Mouse (Mus musculus) liver, embryonic 12.5 days (tissue): Measurements from ENCODE around the gene Znhit6. TPM values are rescaled to one million over a fixed set of nuclear protein-coding genes. Genes with fewer than 3 reads are reported as not detected.
A peak's percentile ranks its signal among the peaks of the same experiment; 100 is the strongest.

Experiments
- ATAC-seq: fragments of 200-750 bp; cut with Nextera tagmentation; 2 replicates; pipeline ENCODE4 v1.8.0; 2017; ENCODE audit warnings: moderate number of reproducible peaks, mild to moderate bottlenecking, moderate library complexity
- H3K27ac ChIP-seq: fragments of 300-500 bp; sonication (generic); 2 replicates; pipeline ENCODE4 v1.5.1; 2016; ENCODE audit warnings: mild to moderate bottlenecking
- H3K27me3 ChIP-seq: fragments of 300-500 bp; sonication (generic); replicated peaks from 2 replicates; pipeline ENCODE4 v1.6.1; 2016; ENCODE audit warnings: mild to moderate bottlenecking, moderate library complexity
- H3K36me3 ChIP-seq: fragments of 300-500 bp; sonication (generic); 2 replicates; pipeline ENCODE4 v1.6.1; 2016; ENCODE audit warnings: mild to moderate bottlenecking, moderate library complexity
- H3K4me1 ChIP-seq: fragments of 300-500 bp; sonication (generic); 2 replicates; pipeline ENCODE4 v1.6.1; 2016
- H3K4me2 ChIP-seq: fragments of 300-500 bp; sonication (generic); 2 replicates; pipeline ENCODE4 v1.6.1; 2016; ENCODE audit warnings: mild to moderate bottlenecking, moderate library complexity
- H3K4me3 ChIP-seq: fragments of 300-500 bp; sonication (generic); 2 replicates; pipeline ENCODE4 v1.5.1; 2016; ENCODE audit warnings: mild to moderate bottlenecking, moderate library complexity
- H3K9ac ChIP-seq: fragments of 300-500 bp; sonication (generic); 2 replicates; pipeline ENCODE4 v1.6.1; 2016; ENCODE audit warnings: mild to moderate bottlenecking, moderate library complexity
- H3K9me3 ChIP-seq: fragments of 300-500 bp; sonication (generic); replicated peaks from 2 replicates; pipeline ENCODE4 v1.6.1; 2016; ENCODE audit warnings: mild to moderate bottlenecking, moderate library complexity
- WGBS: fragments of 180-500 bp; shearing (Covaris S2); methylation state at CpG from one replicate; pipeline ENCODE4 v1.1.7; 2016; ENCODE audit not compliant: insufficient replicate concordance; 5-methylcytosine and 5-hydroxymethylcytosine counted together
- polyA plus RNA-seq: library from polyadenylated mRNA; unstranded; fragments of >200 nt; fragmentation: Nextera tagmentation; extraction: Ambion mirVana; gene quantifications from 2 replicates; pipeline ENCODE4 v1.2.1, GENCODE M21; 2016

Znhit6 gene
- polyA plus RNA-seq: 25.7 and 26.1 TPM in 2 replicates

DNA sequence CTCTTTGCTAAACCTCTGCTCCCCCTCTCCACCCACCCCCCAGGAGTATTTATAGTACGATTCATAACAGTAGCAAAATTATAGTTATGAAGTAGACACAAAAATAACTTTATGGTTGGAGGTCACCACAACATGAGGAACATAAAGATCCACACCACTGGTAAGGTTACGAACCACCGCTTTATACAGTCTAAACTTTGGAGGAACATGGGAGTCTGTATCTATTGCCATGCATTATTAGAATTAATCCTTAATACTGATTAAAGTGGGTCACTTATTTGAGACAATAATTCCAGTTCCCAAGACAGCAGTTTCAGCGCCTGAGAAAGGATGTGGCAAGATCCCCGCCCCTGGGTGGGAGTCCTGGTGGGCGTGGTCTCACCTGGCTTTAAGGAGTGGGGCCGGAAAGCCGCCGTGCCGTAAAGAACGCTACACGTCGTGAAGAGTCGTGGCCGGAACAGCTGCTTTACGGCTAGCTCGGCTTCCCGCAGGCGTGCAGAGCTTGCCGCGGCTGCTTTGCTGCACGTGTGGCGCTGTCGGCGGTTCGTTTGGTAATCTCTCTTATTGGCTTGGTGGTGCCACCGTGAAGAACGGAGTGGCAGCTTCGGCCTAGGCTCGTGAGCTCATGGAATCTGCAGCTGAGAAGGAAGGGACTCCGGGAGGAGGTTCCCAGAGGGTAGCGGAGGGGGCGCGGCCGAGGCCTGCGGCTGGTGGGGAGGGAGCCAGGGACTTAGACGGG, at the start of gene Znhit6:
Znhit6 (plus strand) TSS at position 463 of the 739 bp plus-strand sequence.
- 6% methylated on average over 37 of the region's 37 CpGs for WGBS
- H3K27ac ChIP-seq: peak within 1 kb of the TSS; percentile 46; the same call in 1 of the 2 replicates
- H3K36me3 ChIP-seq: peaks cover 31% of the 10 kb centered on the region
- ATAC-seq: peak; percentile 87
- no peaks in the 10 kb centered on the region for H3K27me3 ChIP-seq
- peak within 1 kb of the TSS; percentile 68 for H3K9ac ChIP-seq
- H3K9me3 ChIP-seq: no peaks in the 10 kb centered on the region
- peak within 1 kb of the TSS; percentile 77 for H3K4me2 ChIP-seq
- H3K4me1 ChIP-seq: peaks cover 29% of the 10 kb centered on the region
- H3K4me3 ChIP-seq: peak within 1 kb of the TSS; percentile 75

DNA sequence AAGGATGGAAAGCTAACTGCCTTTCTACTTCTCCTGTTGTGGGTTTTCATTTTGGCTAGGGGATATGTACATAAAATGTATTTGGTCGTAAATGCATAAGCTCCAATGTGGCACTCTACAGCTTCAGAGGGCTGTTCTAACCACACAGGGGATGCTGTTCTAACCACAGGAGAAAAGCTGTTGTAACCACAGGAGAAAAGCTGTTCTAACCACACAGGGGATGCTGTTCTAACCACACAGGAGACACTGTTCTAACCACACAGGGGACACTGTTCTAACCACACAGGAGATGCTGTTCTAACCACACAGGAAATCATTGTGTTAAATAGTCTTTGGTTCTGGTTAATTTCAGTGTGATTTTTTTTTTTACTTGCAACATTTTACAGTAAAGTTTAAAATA, 38.1 kb upstream of the Znhit6 start:
- ATAC-seq: no peak
- H3K27ac ChIP-seq: no peak overlapping the region
- WGBS: 26% methylated on average over 1 of the region's 1 CpGs
- H3K9ac ChIP-seq: no peak overlapping the region
- H3K36me3 ChIP-seq: no peaks in the 10 kb centered on the region
- H3K4me1 ChIP-seq: no peaks in the 10 kb centered on the region
- no peaks in the 10 kb centered on the region for H3K9me3 ChIP-seq
- H3K4me3 ChIP-seq: no peak overlapping the region
- H3K4me2 ChIP-seq: no peak overlapping the region
- H3K27me3 ChIP-seq: no peaks in the 10 kb centered on the region

DNA sequence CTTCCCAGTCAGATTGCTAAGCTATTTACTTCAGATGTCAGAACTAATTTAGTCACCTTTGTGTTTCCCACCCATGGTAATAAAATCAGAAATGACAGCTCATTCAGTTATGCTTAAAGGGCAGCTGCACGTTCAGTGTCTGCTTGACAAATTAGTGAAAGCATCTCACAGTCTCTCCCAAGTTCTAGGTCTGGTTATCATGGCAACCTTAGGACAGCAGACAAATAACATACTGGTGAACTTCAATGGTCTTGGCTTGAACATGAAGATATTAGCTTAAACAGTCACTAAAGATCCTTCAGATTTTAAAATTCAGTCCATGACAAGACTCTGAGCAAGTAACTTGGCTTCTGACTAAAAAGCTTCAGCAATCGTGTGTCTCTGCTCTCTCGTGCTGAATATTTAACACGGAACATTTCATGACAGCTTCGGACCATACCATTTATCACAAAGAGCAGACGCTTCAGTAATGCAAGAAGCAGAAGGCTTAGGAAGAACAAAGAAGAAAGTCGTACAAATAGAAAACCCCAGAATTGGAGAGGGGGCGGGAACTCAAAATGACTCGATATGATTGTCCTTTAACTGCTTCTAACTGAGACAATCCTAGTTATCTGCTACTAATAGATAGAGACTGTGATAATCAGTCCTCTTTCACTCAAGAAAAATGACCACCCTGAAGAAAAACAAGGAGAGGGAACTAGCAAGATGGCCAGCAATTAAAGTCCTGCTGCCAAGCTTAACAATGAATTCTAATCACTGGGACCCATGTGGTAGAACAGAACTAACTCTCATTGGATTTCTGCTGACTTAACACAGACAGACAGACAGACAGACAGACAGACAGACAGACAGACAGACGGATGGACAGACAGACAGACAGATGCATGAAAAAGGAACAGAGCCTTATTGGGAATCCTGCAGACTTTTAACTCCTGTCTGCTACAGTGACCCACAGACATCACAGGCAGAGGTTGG, 27.3 kb upstream of the Znhit6 start:
- WGBS: 70% methylated on average over 10 of the region's 10 CpGs
- Histone ChIP-seq H3K9ac (no peak overlapping the region), H3K9me3 (no peaks in the 10 kb centered on the region), H3K36me3 (no peaks in the 10 kb centered on the region), H3K4me2 (no peak overlapping the region), H3K4me1 (no peaks in the 10 kb centered on the region), H3K27ac (no peak overlapping the region), H3K4me3 (no peak overlapping the region), H3K27me3 (no peaks in the 10 kb centered on the region)
- no peak for ATAC-seq

GRCm38 (mm10) chr3:145550216-145550615, 25.8 kb upstream of the Znhit6 start:
- Histone ChIP-seq H3K4me3 (no peak overlapping the region), H3K9ac (no peak overlapping the region), H3K4me1 (no peaks in the 10 kb centered on the region), H3K4me2 (no peak overlapping the region), H3K9me3 (no peaks in the 10 kb centered on the region), H3K36me3 (no peaks in the 10 kb centered on the region), H3K27me3 (no peaks in the 10 kb centered on the region), H3K27ac (no peak overlapping the region)
- 59% methylated on average over 3 of the region's 3 CpGs for WGBS
- ATAC-seq: no peak

GRCm38 (mm10) chr3:145554388-145554787, 21.6 kb upstream of the Znhit6 start:
- WGBS: 53% methylated on average over 2 of the region's 2 CpGs
- no peak overlapping the region for H3K9ac ChIP-seq
- ATAC-seq: no peak
- no peaks in the 10 kb centered on the region for H3K27me3 ChIP-seq
- no peaks in the 10 kb centered on the region for H3K36me3 ChIP-seq
- no peaks in the 10 kb centered on the region for H3K4me1 ChIP-seq
- H3K27ac ChIP-seq: no peak overlapping the region
- H3K4me2 ChIP-seq: no peak overlapping the region
- H3K4me3 ChIP-seq: no peak overlapping the region
- H3K9me3 ChIP-seq: no peaks in the 10 kb centered on the region

DNA sequence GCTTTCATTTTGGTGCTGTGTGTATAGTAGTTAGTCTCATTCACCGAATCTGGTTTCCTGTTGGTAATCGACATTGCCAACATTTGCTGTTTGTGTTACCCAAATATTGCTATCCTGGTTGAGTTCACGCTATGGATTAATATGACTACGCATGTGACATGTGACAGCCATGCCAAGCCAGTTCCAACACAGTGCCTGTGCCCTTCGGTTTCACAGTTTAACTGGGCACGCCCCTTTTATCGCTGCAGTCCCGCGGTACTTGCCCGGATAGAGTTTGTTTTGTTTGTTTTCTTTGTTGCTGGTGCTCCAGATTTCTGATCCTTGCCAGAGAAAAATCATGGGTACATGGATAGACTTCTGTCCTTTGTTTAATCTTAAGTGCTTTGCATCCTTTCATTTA, 19.8 kb upstream of the Znhit6 start:
- Histone ChIP-seq H3K36me3 (no peaks in the 10 kb centered on the region), H3K27me3 (no peaks in the 10 kb centered on the region), H3K4me3 (no peak overlapping the region), H3K27ac (no peak overlapping the region), H3K9me3 (no peaks in the 10 kb centered on the region), H3K4me1 (no peaks in the 10 kb centered on the region), H3K4me2 (no peak overlapping the region), H3K9ac (no peak overlapping the region)
- WGBS: 81% methylated on average over 10 of the region's 10 CpGs
- no peak for ATAC-seq

DNA sequence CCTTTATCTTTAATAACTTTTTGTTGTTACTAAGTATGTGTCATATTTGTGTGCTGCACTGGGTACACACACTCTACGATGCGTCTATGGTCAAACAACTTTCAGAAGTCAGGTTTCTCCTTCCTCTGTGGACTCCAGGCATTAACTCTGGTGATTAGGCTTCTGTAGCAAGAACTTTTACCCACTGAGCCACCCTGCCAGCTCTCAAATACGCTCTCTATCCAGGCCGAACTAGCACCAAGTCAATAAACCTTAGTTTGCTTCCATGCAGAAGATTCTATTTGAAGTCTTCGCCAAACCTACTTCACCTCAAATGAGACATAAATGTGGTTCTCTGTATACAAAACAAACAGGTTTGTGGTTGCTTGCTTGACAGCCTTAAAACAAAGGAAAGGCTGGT, 16.3 kb upstream of the Znhit6 start:
- H3K27ac ChIP-seq: no peak overlapping the region
- H3K27me3 ChIP-seq: no peaks in the 10 kb centered on the region
- WGBS: 74% methylated on average over 5 of the region's 5 CpGs
- 0 out of 2 replicates have a peak, but pooled peaks cover 7% of the 10 kb centered on the region for H3K9me3 ChIP-seq
- H3K4me1 ChIP-seq: no peaks in the 10 kb centered on the region
- H3K4me2 ChIP-seq: no peak overlapping the region
- ATAC-seq: no peak
- H3K4me3 ChIP-seq: no peak overlapping the region
- H3K9ac ChIP-seq: no peak overlapping the region
- H3K36me3 ChIP-seq: no peaks in the 10 kb centered on the region

- Histone ChIP-seq H3K27ac (no peak overlapping the region), H3K36me3 (no peaks in the 10 kb centered on the region), H3K4me1 (no peaks in the 10 kb centered on the region), H3K9ac (no peak overlapping the region), H3K9me3 (0 out of 2 replicates have a peak, but pooled peaks cover 7% of the 10 kb centered on the region), H3K4me3 (no peak overlapping the region), H3K27me3 (no peaks in the 10 kb centered on the region), H3K4me2 (no peak overlapping the region)
- no peak for ATAC-seq
- WGBS: 72% methylated on average over 4 of the region's 4 CpGs
These were observed 15.9 kb upstream of the Znhit6 start for GRCm38 (mm10) chr3:145560117-145560516.

DNA sequence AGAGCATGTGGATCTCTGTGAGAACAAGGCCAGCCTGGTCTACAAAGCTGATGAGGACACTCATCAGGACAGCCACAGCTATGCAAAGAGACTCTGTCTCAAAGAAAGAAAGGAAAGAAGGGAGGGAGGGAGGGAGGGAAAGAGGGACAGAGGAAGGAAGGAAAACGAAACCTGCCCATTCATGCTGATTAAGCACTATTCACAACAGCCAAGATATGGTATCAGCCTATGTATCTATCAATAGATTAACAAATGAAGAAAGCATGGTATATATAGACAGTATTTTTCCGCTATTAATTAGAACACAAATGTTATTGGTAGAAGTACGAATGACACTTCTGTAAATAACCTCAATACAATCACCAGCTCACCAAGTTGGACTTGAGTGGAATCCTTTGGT, 1.5 kb upstream of the Znhit6 start:
- no peaks in the 10 kb centered on the region for H3K27me3 ChIP-seq
- no peak overlapping the region for H3K9ac ChIP-seq
- H3K4me2 ChIP-seq: no peak overlapping the region
- H3K36me3 ChIP-seq: peaks cover 18% of the 10 kb centered on the region
- no peak overlapping the region for H3K27ac ChIP-seq
- H3K4me1 ChIP-seq: peaks cover 29% of the 10 kb centered on the region
- ATAC-seq: no peak
- no peak overlapping the region for H3K4me3 ChIP-seq
- no peaks in the 10 kb centered on the region for H3K9me3 ChIP-seq
- 74% methylated on average over 3 of the region's 3 CpGs for WGBS

- H3K4me2 ChIP-seq: peak overlapping the region; percentile 77
- H3K9ac ChIP-seq: no peak overlapping the region
- no peak overlapping the region for H3K4me3 ChIP-seq
- H3K9me3 ChIP-seq: no peaks in the 10 kb centered on the region
- no peak overlapping the region for H3K27ac ChIP-seq
- H3K4me1 ChIP-seq: peaks cover 29% of the 10 kb centered on the region
- peaks cover 25% of the 10 kb centered on the region for H3K36me3 ChIP-seq
- WGBS: 64% methylated on average over 7 of the region's 7 CpGs
- H3K27me3 ChIP-seq: no peaks in the 10 kb centered on the region
- ATAC-seq: no peak
These were observed 665 bp upstream of the Znhit6 start for GRCm38 (mm10) chr3:145575340-145575739.

DNA sequence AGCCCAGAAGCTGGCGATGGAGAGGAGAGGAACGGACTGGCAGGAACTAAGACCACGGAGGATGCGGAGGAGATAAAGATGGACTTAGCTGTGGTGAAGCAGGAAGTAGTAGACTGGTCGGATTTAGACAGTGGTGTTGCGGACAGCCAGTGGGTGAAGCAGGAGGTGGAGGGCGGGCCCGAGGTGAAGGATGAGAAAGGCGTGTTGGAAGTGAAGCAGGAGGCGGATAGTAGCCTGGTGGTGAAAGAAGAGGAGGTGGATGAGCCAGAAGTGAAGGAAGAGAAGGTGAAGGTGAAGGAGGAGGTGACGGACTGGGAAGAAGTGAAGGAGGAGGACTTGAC, 447 bp downstream of the Znhit6 start:
- Histone ChIP-seq H3K4me1 (peaks cover 29% of the 10 kb centered on the region), H3K9ac (peak overlapping the region; percentile 68), H3K9me3 (no peaks in the 10 kb centered on the region), H3K4me2 (peak overlapping the region; percentile 77), H3K36me3 (peaks cover 36% of the 10 kb centered on the region), H3K4me3 (peak overlapping the region; percentile 75), H3K27ac (peak overlapping the region; percentile 46; the same call in 1 of the 2 replicates), H3K27me3 (no peaks in the 10 kb centered on the region)
- ATAC-seq: peak; percentile 73
- WGBS: under 1% methylated on average over 11 of the region's 11 CpGs

DNA sequence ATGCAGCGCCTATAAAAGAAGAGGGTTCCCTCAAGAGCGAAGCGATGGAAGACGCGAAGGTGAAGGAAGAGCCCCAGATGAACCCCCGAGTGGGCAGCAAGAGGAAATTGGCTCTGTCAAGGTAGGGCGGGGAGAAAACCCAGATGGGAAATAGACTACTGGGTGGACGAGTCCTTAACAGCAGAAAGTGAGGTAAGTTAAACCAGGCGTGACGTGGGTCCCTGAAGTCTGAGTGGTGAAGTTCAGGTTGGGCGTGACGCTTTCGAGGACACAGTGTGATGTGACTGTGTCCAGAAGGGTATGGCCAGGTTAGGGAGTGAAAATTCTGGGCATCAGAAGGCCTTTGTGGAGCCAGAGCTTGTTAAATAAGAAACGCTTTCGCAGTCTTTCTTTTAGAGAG, 871 bp downstream of the Znhit6 start:
- Histone ChIP-seq H3K4me2 (peak overlapping the region; percentile 77), H3K36me3 (peaks cover 39% of the 10 kb centered on the region), H3K9ac (peak overlapping the region; percentile 68), H3K27ac (no peak overlapping the region), H3K4me3 (peak overlapping the region; percentile 75), H3K27me3 (no peaks in the 10 kb centered on the region), H3K4me1 (peaks cover 29% of the 10 kb centered on the region), H3K9me3 (no peaks in the 10 kb centered on the region)
- ATAC-seq: peak; percentile 11; the same call in 1 of the 2 replicates
- WGBS: 22% methylated on average over 15 of the region's 15 CpGs
